Mouse (Mus musculus) hindbrain, postnatal 0 days (tissue): ENCODE measurements around the gene Pik3ap1. TPM values are rescaled to one million over a fixed set of nuclear protein-coding genes. Genes with fewer than 3 reads are reported as not detected.
"Not testable (repeated sequence)": the region's sequence is repeated elsewhere in the genome, so short reads cannot be mapped to it uniquely, and the experiment has no call there.

Source experiments
- ATAC-seq: fragments of 200-750 bp; cut with Nextera tagmentation; 2 replicates; pipeline ENCODE4 v1.8.0; 2017; ENCODE audit warnings: mild to moderate bottlenecking, moderate TSS enrichment, moderate library complexity
- DNase-seq: peaks from one replicate; pipeline ENCODE4 v3.0.0-alpha.2; 2015; ENCODE audit warnings: low spot score
- H3K27ac ChIP-seq: fragments of 300-500 bp; sonication (generic); 2 replicates; pipeline ENCODE4 v1.5.1; 2014; ENCODE audit warnings: mild to moderate bottlenecking
- H3K27me3 ChIP-seq: fragments of 300-500 bp; sonication (generic); 2 replicates; pipeline ENCODE4 v1.6.1; 2014; ENCODE audit warnings: low read length, mixed read lengths; ENCODE audit not compliant: insufficient read depth
- H3K36me3 ChIP-seq: fragments of 300-500 bp; sonication (generic); 2 replicates; pipeline ENCODE4 v1.6.1; 2014; ENCODE audit warnings: low read length, mixed read lengths; ENCODE audit not compliant: insufficient read depth
- H3K4me1 ChIP-seq: fragments of 300-500 bp; sonication (generic); 2 replicates; pipeline ENCODE4 v1.6.1; 2014; ENCODE audit warnings: antibody characterized with exemption, low read length, mixed read lengths; ENCODE audit not compliant: insufficient read depth
- H3K4me2 ChIP-seq: fragments of 300-500 bp; sonication (generic); 2 replicates; pipeline ENCODE4 v1.6.1; 2014; ENCODE audit warnings: low read depth, mild to moderate bottlenecking, low read length, moderate library complexity, mixed read lengths
- H3K4me3 ChIP-seq: fragments of 300-500 bp; sonication (generic); 2 replicates; pipeline ENCODE4 v1.5.1; 2014; ENCODE audit warnings: low read length
- H3K9ac ChIP-seq: fragments of 300-500 bp; sonication (generic); replicated peaks from 2 replicates; pipeline ENCODE4 v1.6.1; 2014; ENCODE audit warnings: mild to moderate bottlenecking, low read length, moderate library complexity, mixed read lengths
- H3K9me3 ChIP-seq: fragments of 300-500 bp; sonication (generic); 2 replicates; pipeline ENCODE4 v1.6.1; 2016; ENCODE audit warnings: low read length, mixed read lengths
- CTCF ChIP-seq: IDR thresholded peaks from 2 replicates; pipeline ENCODE4 v1.5.1; 2016; ENCODE audit warnings: antibody characterized with exemption, control low read depth, low read depth
- WGBS: fragments of 180-500 bp; shearing (Covaris S2); extraction: QIAGEN DNeasy Blood & Tissue Kit; methylation state at CpG from one replicate; pipeline ENCODE4 v1.1.7; 2014; 5-methylcytosine and 5-hydroxymethylcytosine counted together
- polyA plus RNA-seq: library from polyadenylated mRNA; unstranded; fragments of >200 nt; fragmentation: Nextera tagmentation; extraction: Ambion mirVana; gene quantifications from 2 replicates; pipeline ENCODE4 v1.2.1, GENCODE M21; 2015
- total RNA-seq: library from RNA; depleted of rRNA; stranded (reverse); fragments of >200 nt; gene quantifications from 2 replicates; pipeline ENCODE4 v1.2.3, GENCODE M21; 2014

Pik3ap1 gene
- total and polyA plus RNA-seq, 2 experiments from 2014 or later, result 1.1 to 1.7 TPM

- Histone ChIP-seq H3K4me1 (no peaks in the 10 kb centered on the region), H3K27me3 (no peaks in the 10 kb centered on the region), H3K36me3 (no peaks in the 10 kb centered on the region), H3K4me2 (no peak overlapping the region), H3K4me3 (no peak overlapping the region), H3K9ac (no peak overlapping the region), H3K27ac (no peak overlapping the region), H3K9me3 (no peaks in the 10 kb centered on the region)
- no peak for ATAC-seq
- WGBS, result 81% methylated on average over 4 of the region's 4 CpGs
- no peak for DNase-seq
- no peak for TF ChIP-seq CTCF
Measured at GRCm38 (mm10) chr19:41321149-41321548, 63.8 kb downstream of the Pik3ap1 start.

- ATAC-seq (peak; percentile 81), DNase-seq (peak; percentile 87)
- H3K4me3 ChIP-seq, result no peak overlapping the region
- H3K9me3 ChIP-seq, result no peaks in the 10 kb centered on the region
- TF ChIP-seq CTCF, result peak; percentile 88
- no peaks in the 10 kb centered on the region for H3K36me3 ChIP-seq
- no peaks in the 10 kb centered on the region for H3K27me3 ChIP-seq
- 21% methylated on average over 11 of the region's 11 CpGs for WGBS
- no peaks in the 10 kb centered on the region for H3K4me1 ChIP-seq
- H3K9ac ChIP-seq, result no peak overlapping the region
- H3K4me2 ChIP-seq, result no peak overlapping the region
- no peak overlapping the region for H3K27ac ChIP-seq
Measured at GRCm38 (mm10) chr19:41317315-41318095, 67.4 kb downstream of the Pik3ap1 start.

- Histone ChIP-seq H3K4me1 (no peaks in the 10 kb centered on the region), H3K27ac (no peak overlapping the region), H3K36me3 (no peaks in the 10 kb centered on the region), H3K9me3 (no peaks in the 10 kb centered on the region), H3K4me3 (no peak overlapping the region), H3K27me3 (no peaks in the 10 kb centered on the region), H3K4me2 (no peak overlapping the region), H3K9ac (no peak overlapping the region)
- ATAC-seq, result no peak
- DNase-seq, result no peak
- 67% methylated on average over 7 of the region's 7 CpGs for WGBS
- no peak for TF ChIP-seq CTCF
Measured at GRCm38 (mm10) chr19:41314696-41315095, 70.2 kb downstream of the Pik3ap1 start.

GRCm38 (mm10) chr19:41313663-41314062 lies 71.2 kb downstream of the Pik3ap1 start:
- H3K4me1 ChIP-seq, result no peaks in the 10 kb centered on the region
- H3K4me3 ChIP-seq, result no peak overlapping the region
- DNase-seq (peak; percentile 34), ATAC-seq (no peak)
- H3K27me3 ChIP-seq, result no peaks in the 10 kb centered on the region
- H3K4me2 ChIP-seq, result no peak overlapping the region
- no peaks in the 10 kb centered on the region for H3K9me3 ChIP-seq
- no peak overlapping the region for H3K27ac ChIP-seq
- WGBS, result 21% methylated on average over 6 of the region's 6 CpGs
- H3K9ac ChIP-seq, result no peak overlapping the region
- H3K36me3 ChIP-seq, result no peaks in the 10 kb centered on the region
- peak; percentile 28 for TF ChIP-seq CTCF

DNA sequence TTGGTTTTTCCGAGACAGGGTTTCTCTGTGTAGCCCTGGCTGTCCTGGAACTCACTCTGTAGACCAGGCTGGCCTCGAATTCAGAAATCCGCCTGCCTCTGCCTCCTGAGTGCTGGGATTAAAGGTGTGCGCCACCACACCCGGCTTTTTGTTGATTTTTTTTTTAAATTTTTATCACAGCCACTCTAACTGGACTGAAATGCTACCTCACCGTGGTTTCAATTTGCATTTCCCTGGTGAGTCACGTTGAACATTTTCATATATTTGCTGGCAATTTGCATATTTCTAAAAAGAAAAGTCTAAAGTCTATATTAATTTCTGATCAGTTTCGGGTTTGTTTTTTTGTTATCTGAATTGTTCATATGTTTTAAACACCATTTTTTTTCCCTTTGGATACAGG lies 72.3 kb downstream of the Pik3ap1 start:
- WGBS, result 92% methylated on average over 8 of the region's 8 CpGs
- not testable (repeated sequence) for H3K9me3 ChIP-seq, H3K4me1 ChIP-seq, H3K36me3 ChIP-seq, ATAC-seq, H3K9ac ChIP-seq, H3K27me3 ChIP-seq, H3K27ac ChIP-seq, H3K4me2 ChIP-seq, DNase-seq, H3K4me3 ChIP-seq

GRCm38 (mm10) chr19:41312027-41312426 lies 72.9 kb downstream of the Pik3ap1 start:
- no peaks in the 10 kb centered on the region for H3K4me1 ChIP-seq
- TF ChIP-seq CTCF, result no peak
- no peak overlapping the region for H3K4me2 ChIP-seq
- no peak overlapping the region for H3K9ac ChIP-seq
- no peak for DNase-seq
- H3K27me3 ChIP-seq, result no peaks in the 10 kb centered on the region
- no peak overlapping the region for H3K4me3 ChIP-seq
- H3K36me3 ChIP-seq, result no peaks in the 10 kb centered on the region
- no peak for ATAC-seq
- no peak overlapping the region for H3K27ac ChIP-seq
- no peaks in the 10 kb centered on the region for H3K9me3 ChIP-seq
- 78% methylated on average over 4 of the region's 4 CpGs for WGBS

DNA sequence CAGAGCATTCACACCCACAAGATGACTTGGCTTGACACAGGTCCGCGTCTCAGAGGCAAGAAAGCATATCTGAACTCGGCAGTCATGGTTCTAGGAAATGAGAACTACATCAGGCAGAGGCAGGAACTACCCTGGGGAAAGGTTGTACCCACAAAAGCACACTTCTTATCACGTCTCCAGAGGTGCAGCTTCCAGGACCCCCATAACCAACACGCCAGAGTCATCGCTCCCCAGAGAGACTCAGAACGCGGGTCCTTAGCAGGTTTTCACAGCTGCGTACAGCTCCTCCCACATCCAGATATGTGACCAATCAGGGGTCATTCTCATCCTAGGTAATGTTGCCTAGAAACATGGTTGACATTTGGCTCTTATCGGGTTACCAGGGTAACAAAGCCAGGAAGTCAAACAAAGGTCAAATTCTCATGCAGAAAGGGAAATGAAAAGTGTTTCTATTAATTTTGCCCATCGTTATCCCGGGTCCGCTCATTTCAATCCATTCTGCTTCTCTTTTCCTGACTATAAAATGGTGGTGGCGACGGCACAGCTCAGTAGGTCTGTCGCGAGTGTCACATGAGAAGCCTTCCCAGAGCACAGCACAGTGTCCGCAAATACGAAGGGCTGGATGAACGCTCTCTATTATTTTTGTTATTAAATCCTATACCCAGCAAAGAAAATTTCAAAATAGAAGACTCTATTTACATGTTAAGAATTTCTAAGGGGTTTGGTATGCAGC lies 73.8 kb downstream of the Pik3ap1 start:
- Histone ChIP-seq H3K4me2 (peak overlapping the region; percentile 55), H3K27me3 (no peaks in the 10 kb centered on the region), H3K4me1 (no peaks in the 10 kb centered on the region), H3K36me3 (no peaks in the 10 kb centered on the region), H3K4me3 (peak overlapping the region; percentile 22), H3K9me3 (no peaks in the 10 kb centered on the region), H3K9ac (0 out of 2 replicates have a peak overlapping the region, but pooled peaks have one; percentile 3), H3K27ac (no peak overlapping the region)
- WGBS, result 17% methylated on average over 20 of the region's 20 CpGs
- DNase-seq, result peak; percentile 65
- TF ChIP-seq CTCF, result no peak
- peak; percentile 93 for ATAC-seq
